Mouse (Mus musculus) urinary bladder, postnatal 25 days (tissue): ENCODE measurements around the gene Olfr1254.

ENCODE experiments used
- DNase-seq: peaks from one replicate; pipeline ENCODE4 v3.0.0; 2022; ENCODE audit warnings: low spot score

Olfr1254 gene

GRCm38 (mm10) chr2:89793519-89793918, at the start of gene Olfr1254:
Olfr1254 (minus strand) TSS chr2:89793619.
- DNase-seq: no peak

DNA sequence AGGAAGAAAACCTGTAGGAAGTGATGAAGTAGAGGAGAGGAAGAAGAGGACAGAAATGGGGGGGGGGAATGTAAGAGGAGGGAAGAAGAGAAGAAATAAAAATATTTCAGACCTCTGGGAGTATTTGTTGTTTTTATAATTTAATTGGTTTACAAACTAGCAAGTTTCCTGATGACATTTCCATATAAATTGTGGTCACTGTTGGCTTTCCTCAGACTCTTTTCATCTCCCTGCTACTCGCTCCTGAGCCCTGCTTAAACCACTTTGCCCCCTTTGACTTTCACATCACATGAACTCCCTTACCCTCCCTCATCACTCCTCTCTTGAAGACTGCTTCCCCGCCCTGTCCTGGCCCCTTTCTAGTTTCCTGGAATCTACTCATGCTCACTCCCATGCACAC, 48.0 kb upstream of the Olfr1254 start, which contains the start of gene Olfr1256:
Olfr1256 (minus strand) TSS at position 101 of the 400 bp plus-strand sequence.
- no peak for DNase-seq

GRCm38 (mm10) chr2:89820216-89820615, 26.8 kb upstream of the Olfr1254 start:
- no peak for DNase-seq

DNA sequence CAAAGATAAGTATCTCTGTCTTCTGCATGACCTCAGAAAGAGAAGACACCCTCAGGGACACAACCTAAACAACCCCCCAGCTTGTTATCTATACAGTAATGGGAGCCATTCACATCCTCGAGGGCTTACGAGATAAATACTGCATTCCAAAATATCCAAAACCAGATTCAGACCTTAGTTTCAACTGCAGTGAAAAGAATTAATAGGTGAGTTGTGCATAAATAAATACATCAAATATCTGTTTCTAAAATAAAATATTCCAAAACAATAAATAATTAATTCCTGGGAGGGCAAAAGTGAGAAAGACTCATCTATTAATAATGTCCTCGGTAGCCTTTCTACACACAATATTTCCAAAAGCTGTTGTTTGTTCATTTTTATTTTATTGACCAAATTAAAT, 18.3 kb upstream of the Olfr1254 start, which contains the start of gene Olfr1255:
Olfr1255 (plus strand) TSS at position 301 of the 400 bp plus-strand sequence.
- DNase-seq: no peak

GRCm38 (mm10) chr2:89810751-89811150, 17.3 kb upstream of the Olfr1254 start:
- DNase-seq: no peak

DNA sequence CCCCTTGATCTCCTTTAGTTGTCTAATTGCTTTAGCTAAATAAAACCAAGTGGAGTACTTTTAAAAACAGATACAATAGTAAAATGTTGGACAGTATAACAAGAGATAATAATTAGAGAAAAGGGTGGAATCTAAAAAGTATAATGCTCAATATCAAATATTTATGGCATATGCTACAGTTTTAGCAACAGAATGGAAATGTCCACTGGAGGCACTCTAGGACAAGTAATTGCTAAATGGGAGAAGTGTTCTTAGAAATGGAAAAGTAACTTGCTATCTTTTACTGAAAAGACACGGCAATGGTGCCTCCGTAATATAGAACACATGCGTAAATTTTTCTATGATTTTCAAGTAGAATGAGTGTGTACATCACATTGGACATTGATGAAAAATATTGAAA, 6.2 kb upstream of the Olfr1254 start:
- no peak for DNase-seq

- DNase-seq: no peak
Measured at GRCm38 (mm10) chr2:89756990-89757389, 36.4 kb downstream of the Olfr1254 start, which contains the start of gene Olfr1253. Olfr1253 (minus strand) TSS chr2:89757090.
